Mouse (Mus musculus) embryonic fibroblast, embryonic 13.5 days (primary cell): ENCODE measurements around the gene Spink4.

ENCODE experiments used
- CTCF ChIP-seq: IDR thresholded peaks from 2 replicates; pipeline ENCODE4 v1.5.1; 2011; ENCODE audit warnings: mild to moderate bottlenecking, control low read depth, low read length, moderate library complexity, borderline replicate concordance; ENCODE audit not compliant: insufficient read depth
- POLR2A ChIP-seq: IDR thresholded peaks from 2 replicates; pipeline ENCODE4 v1.6.1; 2011; ENCODE audit warnings: low read depth, mild to moderate bottlenecking, control low read depth, low read length, moderate library complexity

DNA sequence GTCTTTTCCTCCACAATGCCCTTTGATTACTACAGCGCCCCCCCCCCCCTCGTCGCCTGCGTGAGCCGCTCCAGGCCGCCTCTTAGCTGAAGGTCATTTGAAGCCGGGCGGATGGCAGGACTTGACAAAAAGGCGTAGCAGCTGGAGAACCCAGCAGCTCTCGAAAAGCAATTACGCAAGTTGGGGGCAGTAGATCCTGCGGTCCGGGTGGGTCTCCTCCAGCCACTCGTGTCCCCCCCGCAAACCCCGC lies 50.7 kb downstream of the Spink4 start:
- no peak for TF ChIP-seq CTCF
- no peak for TF ChIP-seq POLR2A
